Mouse (Mus musculus) spleen, adult 10 weeks (tissue): Measurements from ENCODE around the gene Tubgcp5. TPM values are rescaled to one million over a fixed set of nuclear protein-coding genes. Genes with fewer than 3 reads are reported as not detected.

Experiments used
- polyA plus RNA-seq: library from polyadenylated mRNA; stranded (reverse); fragments of 350-450 nt; fragmentation: Illumina TruSeq; extraction: RNeasy Lipid Tissue Mini Kit (QIAGEN cat#74804); gene quantifications from one replicate; pipeline ENCODE4 v1.2.3, GENCODE M21; 2015; ENCODE audit warnings: low replicate concordance; ENCODE audit not compliant: insufficient read depth

Gene Tubgcp5
- polyA plus RNA-seq = 48.7 TPM

DNA sequence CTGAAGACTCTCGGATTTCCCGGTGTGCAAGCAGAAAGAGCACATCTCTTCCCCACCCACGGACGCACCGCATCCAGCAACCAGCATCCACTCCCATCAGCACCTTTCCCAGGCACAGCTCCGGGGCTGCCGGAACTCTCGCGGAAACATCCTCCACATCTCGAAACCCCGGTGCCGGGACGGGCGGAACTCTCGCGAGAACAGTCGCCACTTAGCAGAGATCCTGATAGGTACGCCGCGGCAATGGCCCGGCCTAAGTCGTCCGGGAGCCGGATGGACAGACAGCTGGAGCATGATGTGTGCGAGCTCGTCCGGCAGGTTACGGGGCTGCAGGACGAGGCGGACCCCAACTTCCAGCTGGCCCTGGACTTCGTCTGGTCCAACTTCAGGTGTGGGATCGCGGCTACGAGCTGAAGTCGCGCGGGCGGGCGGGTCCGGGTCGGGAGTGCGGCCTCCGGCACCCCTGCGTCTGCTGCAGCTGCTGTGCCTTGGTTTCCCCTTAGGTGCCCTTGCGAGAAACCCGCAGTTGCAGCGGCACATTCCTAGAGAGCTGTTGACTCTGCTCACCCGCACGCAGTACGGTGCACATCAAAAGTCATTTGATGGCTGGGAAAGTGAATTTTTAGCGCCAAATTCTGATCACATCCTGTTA is at the start of gene Tubgcp5:
TSS of gene Tubgcp5 (plus strand) at position 203 of the 652 bp plus-strand sequence.

DNA sequence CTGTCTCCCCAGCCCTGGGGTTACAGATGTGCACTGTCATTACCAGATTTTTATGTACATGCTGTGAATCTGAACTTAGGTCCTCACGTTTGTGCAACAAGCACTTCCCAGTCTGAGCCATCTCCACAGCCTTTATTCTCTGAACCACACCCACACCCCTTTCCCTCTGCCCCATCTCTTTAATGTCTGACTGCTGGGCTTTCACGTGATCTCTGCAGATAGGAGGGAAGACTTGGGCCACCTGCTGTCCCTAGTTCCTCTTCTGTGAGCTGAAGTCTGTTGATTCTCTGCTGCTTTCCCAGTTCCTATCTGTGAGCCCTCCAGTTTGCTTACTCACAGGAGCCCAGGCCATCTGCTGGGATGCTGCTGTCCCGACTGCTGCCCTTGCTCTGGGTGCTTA is 26.0 kb upstream of the Tubgcp5 start, which contains the start of gene Siglech:
TSS of gene Siglech (plus strand) at position 253 of the 400 bp plus-strand sequence.

DNA sequence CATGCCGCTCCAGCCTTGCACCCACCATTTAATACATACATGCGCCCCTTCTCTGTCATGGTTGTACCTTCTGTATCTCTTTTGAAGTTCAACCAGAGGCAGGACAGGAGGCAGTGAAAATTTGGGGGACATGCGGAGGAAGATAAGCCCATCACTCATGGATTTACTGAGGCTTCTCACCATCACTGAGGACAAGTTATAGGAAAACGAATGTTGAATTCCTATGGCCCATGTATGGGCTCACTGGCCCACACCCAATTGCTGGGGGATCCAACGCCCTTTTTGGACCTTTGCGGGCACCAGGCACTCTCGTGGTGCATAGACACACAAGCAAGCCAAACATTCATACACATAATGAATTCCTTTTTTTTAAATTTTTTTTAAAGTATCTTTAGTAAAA is 47.5 kb downstream of the Tubgcp5 start, which contains the start of gene Cyfip1:
TSS of gene Cyfip1 (plus strand) at position 301 of the 400 bp plus-strand sequence.

Other genes starting within 250 kb of the Tubgcp5 start
- 52.3 TPM for gene Siglech, start 26.0 kb upstream of the Tubgcp5 start, polyA plus RNA-seq
- gene Cyfip1, start 47.6 kb downstream of the Tubgcp5 start, polyA plus RNA-seq = 37.9 TPM
- gene Nipa2, start 168.3 kb downstream of the Tubgcp5 start, polyA plus RNA-seq = 58.0 TPM
- gene Nipa1, start 225.8 kb downstream of the Tubgcp5 start, polyA plus RNA-seq = 3.4 TPM